Mouse (Mus musculus) kidney, adult 2 months (tissue): ENCODE measurements around the gene Pdpk1.

Experiments
- CTCF ChIP-seq: fragments of 200-500 bp; conservative IDR thresholded peaks from 2 replicates; pipeline ENCODE4 v1.5.1; 2011; ENCODE audit warnings: low read depth, mild to moderate bottlenecking, control low read depth, low read length, moderate library complexity, mixed read lengths; ENCODE audit not compliant: insufficient read depth, insufficient read length
- POLR2A ChIP-seq: fragments of 200-500 bp; IDR thresholded peaks from one replicate; pipeline ENCODE4 v1.6.1; 2011; ENCODE audit warnings: low read depth, low read length, control low read depth

DNA sequence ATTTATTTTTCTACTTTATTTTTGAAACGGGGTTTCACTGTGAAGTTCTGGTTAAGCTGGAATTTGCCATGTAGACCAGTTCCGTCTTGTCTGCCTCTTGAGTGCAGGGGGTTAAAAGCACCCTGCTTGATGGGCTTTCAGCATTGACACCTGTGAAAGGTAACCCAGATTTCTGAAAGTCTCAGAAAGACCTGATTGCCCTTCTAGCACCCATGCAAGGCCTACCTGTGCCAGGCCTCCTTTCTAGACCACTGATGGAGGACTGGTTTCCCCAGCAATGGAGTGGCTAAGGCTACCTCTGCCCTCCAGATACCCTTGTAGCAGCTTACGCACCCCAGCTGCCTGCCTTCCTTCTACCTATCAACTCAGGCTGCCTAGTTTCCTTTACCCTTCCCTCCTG lies 19.4 kb upstream of the Pdpk1 start:
- TF ChIP-seq POLR2A: no peak
- no peak for TF ChIP-seq CTCF
